ENCODE assay signal across 1 mouse cellular context in genomic region chr10:80939671-80940070, GRCm38 (mm10).
A peak's percentile ranks its signal among the peaks of the same experiment; 100 is the strongest.
TF ChIP-seq lines count a peak whose summit lies in the region.

No protein-coding gene starts in this region.

TF ChIP-seq in CH12.LX, 34 proteins besides CTCF, POLR2A, EP300 and RAD21 (continued from another document):
- peak; percentile 37; the same call in 1 of the 2 replicates for TF ChIP-seq ELF1 (IDR thresholded peaks at IDR 0.05; ENCODE audit: low read depth, low read length)
- TF ChIP-seq MEF2A (IDR thresholded peaks at IDR 0.05; ENCODE audit: borderline replicate concordance, low read depth, low read length) = no peak
- TF ChIP-seq USF1 (IDR thresholded peaks at IDR 0.05; ENCODE audit: low read depth, low read length) = no peak
- no peak for TF ChIP-seq POLR2AphosphoS2 (IDR thresholded peaks at IDR 0.05; ENCODE audit: low read depth, low read length)
- no peak for TF ChIP-seq JUND (conservative IDR thresholded peaks at IDR 0.05; ENCODE audit: low read depth, low read length)
- no peak for TF ChIP-seq UBTF (IDR thresholded peaks at IDR 0.05; ENCODE audit: low read depth, low read length)
TF ChIP-seq in CH12.LX: peak in this region for 2.
